In genomic region chr15:83127037-83127436, GRCm38 (mm10) we compare ENCODE assay signal across 6 mouse cellular contexts. TPM values are rescaled to one million over a fixed set of nuclear protein-coding genes. Genes with fewer than 3 reads are reported as not detected.
A peak's percentile ranks its signal among the peaks of the same experiment; 100 is the strongest.
DNase-seq lines count a peak whose midpoint lies in the region; ATAC-seq lines count a peak whose summit lies in the region.
"Not testable (repeated sequence)": the region's sequence is repeated elsewhere in the genome, so short reads cannot be mapped to it uniquely, and the experiment has no call there.

No protein-coding gene starts in this region.

- H3K9me3 ChIP-seq in embryonic facial prominence, embryonic 15.5 days (replicated peaks); hindbrain, embryonic 11.5 days (ENCODE audit: control insufficient read depth, low read length); limb, embryonic 12.5 days; limb, embryonic 15.5 days; midbrain, embryonic 12.5 days; neural tube, embryonic 12.5 days: not testable (repeated sequence)

- H3K9ac ChIP-seq in embryonic facial prominence, embryonic 15.5 days; hindbrain, embryonic 11.5 days (ENCODE audit: low read depth, low read length); limb, embryonic 12.5 days (replicated peaks); limb, embryonic 15.5 days; midbrain, embryonic 12.5 days (replicated peaks); neural tube, embryonic 12.5 days: not testable (repeated sequence)

- H3K27me3 ChIP-seq in embryonic facial prominence, embryonic 15.5 days; hindbrain, embryonic 11.5 days (ENCODE audit: control insufficient read depth, insufficient read depth, low read length); limb, embryonic 12.5 days; limb, embryonic 15.5 days; midbrain, embryonic 12.5 days; neural tube, embryonic 12.5 days (replicated peaks): not testable (repeated sequence)

- 86% methylated on average over 3 of the region's 3 CpGs for WGBS in embryonic facial prominence, embryonic 15.5 days
- 66% methylated on average over 3 of the region's 3 CpGs for WGBS in hindbrain, embryonic 11.5 days
- WGBS in limb, embryonic 12.5 days = 88% methylated on average over 3 of the region's 3 CpGs
- WGBS in limb, embryonic 15.5 days = 85% methylated on average over 3 of the region's 3 CpGs
- 64% methylated on average over 3 of the region's 3 CpGs for WGBS in midbrain, embryonic 12.5 days
- 44% methylated on average over 3 of the region's 3 CpGs for WGBS in neural tube, embryonic 12.5 days

- ATAC-seq in embryonic facial prominence, embryonic 15.5 days (ENCODE audit: insufficient number of reproducible peaks, low FRiP score, low TSS enrichment, low read depth) = peak; percentile 44; the same call in 1 of the 2 replicates
- ATAC-seq in hindbrain, embryonic 11.5 days (ENCODE audit: low FRiP score) = peak; percentile 48
- ATAC-seq in limb, embryonic 12.5 days (ENCODE audit: insufficient number of reproducible peaks, insufficient read depth, low FRiP score, low TSS enrichment, low read depth); midbrain, embryonic 12.5 days (ENCODE audit: low FRiP score, low read depth): not testable (repeated sequence)
- ATAC-seq in limb, embryonic 15.5 days (ENCODE audit: insufficient number of reproducible peaks, low FRiP score, low TSS enrichment, low read depth) = 0 out of 2 replicates have a peak, but pooled peaks have one; percentile 53
- peak; percentile 36; the same call in 1 of the 2 replicates for ATAC-seq in neural tube, embryonic 12.5 days (ENCODE audit: low FRiP score, low read depth)

- H3K4me2 ChIP-seq in embryonic facial prominence, embryonic 15.5 days (replicated peaks); hindbrain, embryonic 11.5 days (replicated peaks; ENCODE audit: low read depth, low read length); limb, embryonic 12.5 days; limb, embryonic 15.5 days; midbrain, embryonic 12.5 days (replicated peaks); neural tube, embryonic 12.5 days (replicated peaks): not testable (repeated sequence)

- H3K4me3 ChIP-seq in embryonic facial prominence, embryonic 15.5 days (replicated peaks); hindbrain, embryonic 11.5 days (ENCODE audit: low read depth, low read length); limb, embryonic 12.5 days (replicated peaks); limb, embryonic 15.5 days; midbrain, embryonic 12.5 days; neural tube, embryonic 12.5 days: not testable (repeated sequence)

- not testable (repeated sequence) for H3K27ac ChIP-seq in embryonic facial prominence, embryonic 15.5 days (replicated peaks); hindbrain, embryonic 11.5 days (ENCODE audit: low read depth, low read length); neural tube, embryonic 12.5 days
- 0 out of 2 replicates have a peak overlapping the region, but pooled peaks have one; percentile 41 for H3K27ac ChIP-seq in limb, embryonic 12.5 days
- peak overlapping the region; percentile 54; the same call in 1 of the 2 replicates for H3K27ac ChIP-seq in limb, embryonic 15.5 days
- H3K27ac ChIP-seq in midbrain, embryonic 12.5 days (replicated peaks) = 0 out of 2 replicates have a peak overlapping the region, but pooled peaks have one; percentile 26

- not testable (repeated sequence) for DNase-seq in hindbrain, embryonic 11.5 days (ENCODE audit: low spot score)

- H3K4me1 ChIP-seq in embryonic facial prominence, embryonic 15.5 days; hindbrain, embryonic 11.5 days (replicated peaks; ENCODE audit: control insufficient read depth, insufficient read depth, low read length); limb, embryonic 12.5 days (replicated peaks); limb, embryonic 15.5 days; midbrain, embryonic 12.5 days; neural tube, embryonic 12.5 days: not testable (repeated sequence)

- H3K36me3 ChIP-seq in embryonic facial prominence, embryonic 15.5 days = peaks cover 66% of the 10 kb centered on the region
- H3K36me3 ChIP-seq in hindbrain, embryonic 11.5 days (ENCODE audit: control insufficient read depth, insufficient read depth, low read length) = peaks cover 15% of the 10 kb centered on the region
- peaks cover 69% of the 10 kb centered on the region for H3K36me3 ChIP-seq in limb, embryonic 12.5 days
- peaks cover 75% of the 10 kb centered on the region for H3K36me3 ChIP-seq in limb, embryonic 15.5 days
- peaks cover 72% of the 10 kb centered on the region for H3K36me3 ChIP-seq in midbrain, embryonic 12.5 days
- peaks cover 67% of the 10 kb centered on the region for H3K36me3 ChIP-seq in neural tube, embryonic 12.5 days

RNA-seq across cellular contexts. Expression of gene Rrp7a, which starts 4.4 kb away (rescaled TPM):
- 69.5 and 76.2 TPM in 2 replicates for polyA plus RNA-seq in embryonic facial prominence, embryonic 15.5 days (2015; fragmentation: Nextera tagmentation; extraction: Ambion mirVana)
- polyA plus RNA-seq in hindbrain, embryonic 11.5 days (2014; fragmentation: Nextera tagmentation; extraction: Ambion mirVana) = 54.6 and 63.4 TPM in 2 replicates
- 50.4 and 57.7 TPM in 2 replicates for polyA plus RNA-seq in limb, embryonic 12.5 days (2016; fragmentation: Nextera tagmentation; extraction: Ambion mirVana)
- polyA plus RNA-seq in limb, embryonic 15.5 days (2015; fragmentation: Nextera tagmentation; extraction: Ambion mirVana) = 66.9 and 67.3 TPM in 2 replicates
- 64.6 and 73.9 TPM in 2 replicates for polyA plus RNA-seq in midbrain, embryonic 12.5 days (2016; fragmentation: Nextera tagmentation; extraction: Ambion mirVana)
- polyA plus RNA-seq in neural tube, embryonic 12.5 days (2016; fragmentation: Nextera tagmentation; extraction: Ambion mirVana) = 57.5 and 61.1 TPM in 2 replicates

RNA-seq across cellular contexts. Expression of gene Poldip3, which starts 22.1 kb away (rescaled TPM):
- 142 and 147 TPM in 2 replicates for polyA plus RNA-seq in embryonic facial prominence, embryonic 15.5 days (2015; fragmentation: Nextera tagmentation; extraction: Ambion mirVana)
- polyA plus RNA-seq in hindbrain, embryonic 11.5 days (2014; fragmentation: Nextera tagmentation; extraction: Ambion mirVana) = 162 and 163 TPM in 2 replicates
- polyA plus RNA-seq in limb, embryonic 12.5 days (2016; fragmentation: Nextera tagmentation; extraction: Ambion mirVana) = 173 and 176 TPM in 2 replicates
- 134 and 137 TPM in 2 replicates for polyA plus RNA-seq in limb, embryonic 15.5 days (2015; fragmentation: Nextera tagmentation; extraction: Ambion mirVana)
- polyA plus RNA-seq in midbrain, embryonic 12.5 days (2016; fragmentation: Nextera tagmentation; extraction: Ambion mirVana) = 183 and 185 TPM in 2 replicates
- 160 and 168 TPM in 2 replicates for polyA plus RNA-seq in neural tube, embryonic 12.5 days (2016; fragmentation: Nextera tagmentation; extraction: Ambion mirVana)

RNA-seq across cellular contexts. Expression of gene Serhl, which starts 37.7 kb away (rescaled TPM):
- 64.6 and 68.1 TPM in 2 replicates for polyA plus RNA-seq in embryonic facial prominence, embryonic 15.5 days (2015; fragmentation: Nextera tagmentation; extraction: Ambion mirVana)
- polyA plus RNA-seq in hindbrain, embryonic 11.5 days (2014; fragmentation: Nextera tagmentation; extraction: Ambion mirVana) = 40.2 and 42.6 TPM in 2 replicates
- 56.3 and 61.3 TPM in 2 replicates for polyA plus RNA-seq in limb, embryonic 12.5 days (2016; fragmentation: Nextera tagmentation; extraction: Ambion mirVana)
- polyA plus RNA-seq in limb, embryonic 15.5 days (2015; fragmentation: Nextera tagmentation; extraction: Ambion mirVana) = 66.0 and 68.8 TPM in 2 replicates
- 42.6 and 43.0 TPM in 2 replicates for polyA plus RNA-seq in midbrain, embryonic 12.5 days (2016; fragmentation: Nextera tagmentation; extraction: Ambion mirVana)
- 40.0 and 42.1 TPM in 2 replicates for polyA plus RNA-seq in neural tube, embryonic 12.5 days (2016; fragmentation: Nextera tagmentation; extraction: Ambion mirVana)

RNA-seq across cellular contexts. Expression of gene Cyb5r3, which starts 45.4 kb away (rescaled TPM):
- 163 and 185 TPM in 2 replicates for polyA plus RNA-seq in embryonic facial prominence, embryonic 15.5 days (2015; fragmentation: Nextera tagmentation; extraction: Ambion mirVana)
- 182 and 205 TPM in 2 replicates for polyA plus RNA-seq in hindbrain, embryonic 11.5 days (2014; fragmentation: Nextera tagmentation; extraction: Ambion mirVana)
- polyA plus RNA-seq in limb, embryonic 12.5 days (2016; fragmentation: Nextera tagmentation; extraction: Ambion mirVana) = 85.8 and 113 TPM in 2 replicates
- 152 and 185 TPM in 2 replicates for polyA plus RNA-seq in limb, embryonic 15.5 days (2015; fragmentation: Nextera tagmentation; extraction: Ambion mirVana)
- polyA plus RNA-seq in midbrain, embryonic 12.5 days (2016; fragmentation: Nextera tagmentation; extraction: Ambion mirVana) = 139 and 148 TPM in 2 replicates
- 143 and 157 TPM in 2 replicates for polyA plus RNA-seq in neural tube, embryonic 12.5 days (2016; fragmentation: Nextera tagmentation; extraction: Ambion mirVana)
